28 mouse cellular contexts compared by ENCODE assay signal in the genomic region with DNA sequence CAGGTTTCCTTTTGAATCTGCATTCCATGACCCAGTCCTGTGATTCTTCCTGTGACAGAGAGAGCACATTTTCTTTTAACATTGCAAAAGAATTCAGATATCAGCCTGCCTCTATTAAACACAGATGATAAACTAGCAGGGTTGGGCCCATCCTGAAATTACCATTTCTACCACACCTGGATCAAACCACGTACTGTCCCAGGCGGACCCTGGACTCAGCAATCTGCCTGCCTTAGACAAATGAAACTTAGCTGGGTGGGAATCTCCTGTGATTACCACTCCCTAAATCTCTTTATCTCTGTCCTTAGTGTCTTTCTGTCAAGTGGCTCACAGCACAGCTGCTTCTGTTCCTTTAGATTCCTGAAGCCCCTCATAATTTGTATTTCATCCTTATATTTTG.
"Had no signal": no experiment of that assay in that cellular context is flagged by ENCODE, and none has a peak within 500 bp of the region (broad histone marks: within the 10 kb centered on the region; RNA-seq: fewer than 3 reads in every experiment).

No protein-coding gene starts in this region.

- ATAC-seq: forebrain, embryonic 13.5 days; forebrain, embryonic 14.5 days; forebrain, embryonic 15.5 days; forebrain, embryonic 16.5 days; forebrain, postnatal 0 days had no signal

- H3K27me3 ChIP-seq: embryonic facial prominence, embryonic 12.5 days; embryonic facial prominence, embryonic 13.5 days; embryonic facial prominence, embryonic 15.5 days; forebrain, embryonic 12.5 days; forebrain, embryonic 13.5 days; forebrain, embryonic 15.5 days had no signal

- H3K4me1 ChIP-seq: embryonic facial prominence, embryonic 10.5 days; embryonic facial prominence, embryonic 12.5 days; embryonic facial prominence, embryonic 13.5 days; embryonic facial prominence, embryonic 15.5 days; forebrain, embryonic 10.5 days; forebrain, embryonic 12.5 days; forebrain, embryonic 13.5 days; forebrain, embryonic 15.5 days had no signal

- H3K27ac ChIP-seq: embryonic facial prominence, embryonic 10.5 days; embryonic facial prominence, embryonic 12.5 days; embryonic facial prominence, embryonic 13.5 days; embryonic facial prominence, embryonic 15.5 days; forebrain, embryonic 10.5 days; forebrain, embryonic 12.5 days; forebrain, embryonic 13.5 days; forebrain, embryonic 15.5 days; heart, adult 2 months had no signal

- H3K4me3 ChIP-seq: embryonic facial prominence, embryonic 10.5 days; embryonic facial prominence, embryonic 12.5 days; embryonic facial prominence, embryonic 13.5 days; embryonic facial prominence, embryonic 15.5 days; erythroblast, embryonic 14.5 days; forebrain, embryonic 10.5 days; forebrain, embryonic 12.5 days; forebrain, embryonic 13.5 days; forebrain, embryonic 15.5 days; heart, adult 2 months had no signal

- H3K9me3 ChIP-seq: embryonic facial prominence, embryonic 10.5 days; embryonic facial prominence, embryonic 12.5 days; embryonic facial prominence, embryonic 13.5 days; embryonic facial prominence, embryonic 15.5 days; forebrain, embryonic 10.5 days; forebrain, embryonic 12.5 days; forebrain, embryonic 13.5 days; forebrain, embryonic 15.5 days had no signal

- DNase-seq: cerebellum, adult 18-20 months; cerebellum, adult 2 months; cerebellum, adult 8-10 months; cerebellum, adult 9-10 months; cerebellum, adult 9-11 months; cerebellum, postnatal 10 days; cerebellum, postnatal 14 days; cerebellum, postnatal 25 days; cerebellum, postnatal 36 days; embryo, embryonic 11 days; forebrain, postnatal 0 days; gastrocnemius, postnatal 10 days; gastrocnemius, postnatal 14 days; gastrocnemius, postnatal 25 days; gastrocnemius, postnatal 36 days; heart, adult 18-20 months; heart, adult 2 months had no signal

- H3K36me3 ChIP-seq: embryonic facial prominence, embryonic 10.5 days; embryonic facial prominence, embryonic 12.5 days; embryonic facial prominence, embryonic 13.5 days; embryonic facial prominence, embryonic 15.5 days; forebrain, embryonic 10.5 days; forebrain, embryonic 12.5 days; forebrain, embryonic 15.5 days had no signal

- H3K9ac ChIP-seq: embryonic facial prominence, embryonic 12.5 days; embryonic facial prominence, embryonic 13.5 days; embryonic facial prominence, embryonic 15.5 days; forebrain, embryonic 12.5 days; forebrain, embryonic 13.5 days; forebrain, embryonic 15.5 days; forebrain, postnatal 0 days had no signal

- H3K4me2 ChIP-seq: embryonic facial prominence, embryonic 12.5 days; embryonic facial prominence, embryonic 13.5 days; embryonic facial prominence, embryonic 15.5 days; forebrain, embryonic 12.5 days; forebrain, embryonic 13.5 days; forebrain, embryonic 15.5 days had no signal
